Mouse (Mus musculus): Measurements from ENCODE around the gene Hmgn1. TPM values are rescaled to one million over a fixed set of nuclear protein-coding genes. Genes with fewer than 3 reads are reported as not detected.
A peak's percentile ranks its signal among the peaks of the same experiment; 100 is the strongest.

Gene Hmgn1
- polyA plus RNA-seq, 1 experiment from 2014 or later, result 279 TPM

DNA sequence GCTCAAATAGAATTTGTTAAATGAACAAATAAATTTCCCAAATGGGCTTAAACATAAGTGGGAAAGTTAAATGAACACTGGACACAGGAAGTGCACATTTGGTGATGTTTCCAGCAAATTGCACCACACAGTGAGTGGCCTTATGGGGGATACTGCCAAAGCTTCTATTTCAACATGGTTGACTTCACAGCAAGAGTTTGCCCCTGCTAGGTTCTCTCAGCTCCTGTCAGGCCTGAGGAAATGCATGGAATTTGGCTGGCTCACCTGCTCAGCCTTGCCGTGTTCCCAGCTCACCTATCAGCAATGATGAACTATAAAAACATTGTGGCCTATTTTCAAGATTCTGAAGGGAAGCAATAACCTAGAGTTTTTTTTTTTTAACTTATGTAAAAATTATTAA lies 33.4 kb upstream of the Hmgn1 start:
- H3K4me2 ChIP-seq (replicated peaks; ENCODE audit: low read depth, low read length), result no peak overlapping the region
- no peak overlapping the region for H3K27ac ChIP-seq (ENCODE audit: low read length)
- no peak overlapping the region for H3K9ac ChIP-seq (replicated peaks; ENCODE audit: low read depth)
- H3K4me3 ChIP-seq (ENCODE audit: low read depth, low read length), result no peak overlapping the region
- H3K4me1 ChIP-seq (ENCODE audit: insufficient read depth, low read depth, low read length), result no peaks in the 10 kb centered on the region
- ATAC-seq (no peak), DNase-seq (ENCODE audit: low spot score) (no peak)
- no peaks in the 10 kb centered on the region for H3K27me3 ChIP-seq (replicated peaks; ENCODE audit: insufficient read depth, low read length)
- TF ChIP-seq EP300 (IDR thresholded peaks at IDR 0.05) (no peak), CTCF (IDR thresholded peaks at IDR 0.05) (no peak)
- no peaks in the 10 kb centered on the region for H3K36me3 ChIP-seq (ENCODE audit: insufficient read depth, low read length)
- WGBS, result 89% methylated on average over 1 of the region's 1 CpGs
- no peaks in the 10 kb centered on the region for H3K9me3 ChIP-seq (ENCODE audit: low read length)

DNA sequence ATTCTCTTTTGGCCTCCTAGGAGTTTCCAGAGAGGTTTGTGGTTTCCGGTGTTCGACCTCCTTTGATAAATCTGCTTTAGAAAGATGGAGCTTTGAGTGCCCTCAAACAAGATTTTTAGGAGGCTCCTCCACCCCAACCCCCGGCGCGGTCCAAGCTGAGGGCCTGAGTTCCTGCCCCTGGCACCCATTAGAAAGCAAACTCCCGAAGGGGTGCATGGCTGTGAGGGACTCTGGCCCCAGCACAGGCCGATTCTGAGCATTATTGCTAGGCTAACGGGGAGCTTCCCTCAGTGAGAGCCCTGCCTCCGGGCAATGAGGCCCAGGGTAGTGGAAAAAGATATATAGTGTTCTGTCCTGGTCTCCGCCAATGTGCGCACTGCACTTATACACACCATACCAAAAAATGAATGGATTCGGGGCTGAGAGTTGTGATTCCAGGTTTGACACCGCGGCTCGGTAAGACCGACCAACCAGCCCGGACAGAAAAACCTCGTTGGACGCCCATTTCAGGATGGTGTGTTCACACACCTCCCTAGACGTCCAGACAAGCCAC lies 32.3 kb upstream of the Hmgn1 start:
- no peak overlapping the region for H3K27ac ChIP-seq (ENCODE audit: low read length)
- H3K9ac ChIP-seq (replicated peaks; ENCODE audit: low read depth), result no peak overlapping the region
- H3K27me3 ChIP-seq (replicated peaks; ENCODE audit: insufficient read depth, low read length), result no peaks in the 10 kb centered on the region
- ATAC-seq (no peak), DNase-seq (ENCODE audit: low spot score) (no peak)
- WGBS, result 79% methylated on average over 20 of the region's 20 CpGs
- H3K4me1 ChIP-seq (ENCODE audit: insufficient read depth, low read depth, low read length), result no peaks in the 10 kb centered on the region
- H3K9me3 ChIP-seq (ENCODE audit: low read length), result no peaks in the 10 kb centered on the region
- TF ChIP-seq EP300 (IDR thresholded peaks at IDR 0.05) (no peak), CTCF (IDR thresholded peaks at IDR 0.05) (no peak)
- H3K4me3 ChIP-seq (ENCODE audit: low read depth, low read length), result peak overlapping the region; percentile 56
- H3K4me2 ChIP-seq (replicated peaks; ENCODE audit: low read depth, low read length), result peak overlapping the region; percentile 99
- no peaks in the 10 kb centered on the region for H3K36me3 ChIP-seq (ENCODE audit: insufficient read depth, low read length)

DNA sequence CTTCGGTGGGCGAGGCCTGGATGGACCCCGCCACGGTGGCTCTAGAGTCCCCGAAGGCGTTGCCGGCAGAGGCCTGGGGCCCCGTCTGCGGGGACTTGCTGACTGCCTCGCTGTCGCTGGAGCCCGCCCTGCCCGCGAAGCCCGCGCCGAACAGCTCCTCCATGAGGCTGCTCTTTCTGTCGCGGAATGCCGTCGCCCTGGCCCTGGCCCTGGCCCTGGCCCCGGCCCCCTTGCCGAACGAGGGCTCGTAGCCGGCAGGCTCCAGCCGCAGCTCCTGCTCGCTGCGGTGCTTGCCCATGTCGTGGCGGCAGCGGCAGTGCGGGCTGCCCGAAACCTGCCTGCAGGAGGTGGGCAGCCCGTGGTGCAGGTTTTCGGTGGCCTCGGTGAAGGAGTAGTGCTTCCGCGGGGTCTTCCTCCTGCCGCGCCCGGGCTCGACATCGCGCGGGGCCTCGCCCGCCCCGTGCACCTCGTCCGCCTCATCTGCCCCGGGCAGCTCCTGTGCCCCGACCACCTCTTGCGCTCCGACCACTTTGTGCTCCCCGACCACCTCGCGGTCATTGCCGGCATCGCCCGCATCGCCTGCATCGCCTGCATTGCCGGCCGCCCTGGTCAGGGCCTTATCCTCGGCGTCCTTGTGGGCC lies 31.7 kb upstream of the Hmgn1 start:
- no peaks in the 10 kb centered on the region for H3K4me1 ChIP-seq (ENCODE audit: insufficient read depth, low read depth, low read length)
- H3K27me3 ChIP-seq (replicated peaks; ENCODE audit: insufficient read depth, low read length), result no peaks in the 10 kb centered on the region
- under 1% methylated on average over 61 of the region's 67 CpGs for WGBS
- TF ChIP-seq EP300 (IDR thresholded peaks at IDR 0.05) (no peak), CTCF (IDR thresholded peaks at IDR 0.05) (peak; percentile 78)
- no peaks in the 10 kb centered on the region for H3K36me3 ChIP-seq (ENCODE audit: insufficient read depth, low read length)
- DNase-seq (ENCODE audit: low spot score) (peak; percentile 67), ATAC-seq (peak; percentile 87)
- peak overlapping the region; percentile 99 for H3K4me2 ChIP-seq (replicated peaks; ENCODE audit: low read depth, low read length)
- no peaks in the 10 kb centered on the region for H3K9me3 ChIP-seq (ENCODE audit: low read length)
- H3K9ac ChIP-seq (replicated peaks; ENCODE audit: low read depth), result peak overlapping the region; percentile 76
- H3K27ac ChIP-seq (ENCODE audit: low read length), result peak overlapping the region; percentile 40
- H3K4me3 ChIP-seq (ENCODE audit: low read depth, low read length), result peak overlapping the region; percentile 56

DNA sequence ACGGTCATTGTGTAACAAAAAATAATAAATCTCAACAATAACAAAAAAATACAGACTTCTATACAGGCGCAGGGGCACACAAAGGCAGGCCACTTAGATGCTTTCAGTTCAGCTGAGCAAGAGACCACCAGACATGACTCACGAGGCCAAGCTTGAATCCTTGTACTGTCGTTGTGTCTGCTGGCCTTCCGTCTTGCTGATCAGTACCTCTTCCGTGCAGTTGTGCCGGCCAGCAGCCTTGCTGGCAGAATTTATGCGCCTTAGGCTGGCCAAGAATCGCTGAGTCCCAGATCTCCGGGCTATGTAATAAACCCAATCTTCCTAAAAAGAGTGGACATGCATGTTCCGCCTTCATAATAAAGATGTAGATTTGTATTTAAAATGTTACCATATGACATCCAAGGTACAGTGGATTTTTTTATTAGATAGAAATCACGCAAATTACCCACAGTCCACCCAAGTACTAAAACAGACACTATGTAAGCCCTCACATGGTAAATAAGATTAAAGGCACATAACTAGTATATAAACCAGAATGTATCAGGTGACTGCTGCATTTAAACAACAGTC lies 31.1 kb upstream of the Hmgn1 start:
- no peaks in the 10 kb centered on the region for H3K4me1 ChIP-seq (ENCODE audit: insufficient read depth, low read depth, low read length)
- DNase-seq (ENCODE audit: low spot score) (no peak), ATAC-seq (no peak)
- peak overlapping the region; percentile 40; the same call in 1 of the 2 replicates for H3K27ac ChIP-seq (ENCODE audit: low read length)
- no peaks in the 10 kb centered on the region for H3K27me3 ChIP-seq (replicated peaks; ENCODE audit: insufficient read depth, low read length)
- no peak overlapping the region; the same call in 1 of the 2 replicates for H3K9ac ChIP-seq (replicated peaks; ENCODE audit: low read depth)
- TF ChIP-seq CTCF (IDR thresholded peaks at IDR 0.05) (no peak), EP300 (IDR thresholded peaks at IDR 0.05) (no peak)
- H3K9me3 ChIP-seq (ENCODE audit: low read length), result no peaks in the 10 kb centered on the region
- 55% methylated on average over 12 of the region's 12 CpGs for WGBS
- H3K4me3 ChIP-seq (ENCODE audit: low read depth, low read length), result peak overlapping the region; percentile 56
- H3K4me2 ChIP-seq (replicated peaks; ENCODE audit: low read depth, low read length), result peak overlapping the region; percentile 99
- no peaks in the 10 kb centered on the region for H3K36me3 ChIP-seq (ENCODE audit: insufficient read depth, low read length)

DNA sequence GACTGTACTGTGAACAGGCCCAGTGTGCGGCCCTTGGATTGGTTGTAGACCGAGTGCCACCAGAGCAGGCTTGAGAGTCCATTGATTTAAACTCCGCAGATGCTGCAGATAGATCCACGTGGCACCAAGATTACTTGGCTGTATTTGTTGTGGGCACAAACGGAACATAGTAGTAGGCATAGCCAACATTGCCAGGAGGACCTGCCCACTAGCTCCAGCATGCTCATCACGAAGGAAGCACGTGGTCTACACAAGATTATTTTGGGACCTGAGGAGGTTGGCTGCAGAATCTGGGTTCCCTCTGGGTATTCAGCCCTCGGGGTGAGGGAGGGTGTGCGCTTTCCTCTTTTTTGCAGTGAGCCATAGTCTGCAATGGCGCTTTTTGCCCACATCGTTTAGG lies 29.6 kb upstream of the Hmgn1 start:
- ATAC-seq (no peak), DNase-seq (ENCODE audit: low spot score) (no peak)
- Histone ChIP-seq H3K4me2 (replicated peaks; ENCODE audit: low read depth, low read length) (no peak overlapping the region), H3K27ac (ENCODE audit: low read length) (no peak overlapping the region), H3K9ac (replicated peaks; ENCODE audit: low read depth) (no peak overlapping the region), H3K4me1 (ENCODE audit: insufficient read depth, low read depth, low read length) (no peaks in the 10 kb centered on the region), H3K4me3 (ENCODE audit: low read depth, low read length) (no peak overlapping the region), H3K9me3 (ENCODE audit: low read length) (no peaks in the 10 kb centered on the region), H3K36me3 (ENCODE audit: insufficient read depth, low read length) (no peaks in the 10 kb centered on the region), H3K27me3 (replicated peaks; ENCODE audit: insufficient read depth, low read length) (no peaks in the 10 kb centered on the region)
- no peak for TF ChIP-seq EP300 (IDR thresholded peaks at IDR 0.05)
- no peak for TF ChIP-seq CTCF (IDR thresholded peaks at IDR 0.05)
- 93% methylated on average over 11 of the region's 11 CpGs for WGBS

DNA sequence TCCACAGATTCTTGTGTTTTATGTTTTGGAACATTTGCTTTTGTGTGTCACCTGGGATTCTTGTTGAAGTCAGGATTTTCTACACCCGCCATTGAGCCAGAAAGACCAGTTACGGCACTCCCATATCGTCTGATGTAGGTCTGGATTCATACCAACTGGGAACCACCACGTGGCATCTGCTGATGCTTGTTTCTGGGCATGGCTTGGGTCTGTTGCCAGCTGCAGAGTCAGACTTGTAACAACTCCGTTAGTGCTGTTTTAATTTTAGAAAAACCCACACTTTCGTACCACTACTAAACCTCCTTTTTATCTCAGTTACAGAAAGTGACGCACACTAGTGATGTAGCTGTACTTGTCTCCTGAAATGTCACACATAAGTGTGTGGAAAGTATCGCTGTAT lies 28.5 kb upstream of the Hmgn1 start:
- Histone ChIP-seq H3K4me1 (ENCODE audit: insufficient read depth, low read depth, low read length) (no peaks in the 10 kb centered on the region), H3K9me3 (ENCODE audit: low read length) (no peaks in the 10 kb centered on the region), H3K4me2 (replicated peaks; ENCODE audit: low read depth, low read length) (no peak overlapping the region), H3K36me3 (ENCODE audit: insufficient read depth, low read length) (no peaks in the 10 kb centered on the region), H3K4me3 (ENCODE audit: low read depth, low read length) (no peak overlapping the region), H3K27ac (ENCODE audit: low read length) (no peak overlapping the region), H3K9ac (replicated peaks; ENCODE audit: low read depth) (no peak overlapping the region), H3K27me3 (replicated peaks; ENCODE audit: insufficient read depth, low read length) (no peaks in the 10 kb centered on the region)
- no peak for TF ChIP-seq EP300 (IDR thresholded peaks at IDR 0.05)
- TF ChIP-seq CTCF (IDR thresholded peaks at IDR 0.05), result no peak
- ATAC-seq (no peak), DNase-seq (ENCODE audit: low spot score) (no peak)
- WGBS, result 83% methylated on average over 8 of the region's 8 CpGs

Data from lung, postnatal 0 days (tissue).